Mouse (Mus musculus) adrenal gland, adult (tissue): ENCODE data around the gene Nsg1.

Experiments used
- DNase-seq, 2 experiments: peaks; one replicate each; pipeline ENCODE4 v3.0.0; 2022 to 2023; ENCODE audit warnings: low spot score in 1 of 2; ENCODE audit not compliant: inconsistent age in 2 of 2

Gene Nsg1

DNA sequence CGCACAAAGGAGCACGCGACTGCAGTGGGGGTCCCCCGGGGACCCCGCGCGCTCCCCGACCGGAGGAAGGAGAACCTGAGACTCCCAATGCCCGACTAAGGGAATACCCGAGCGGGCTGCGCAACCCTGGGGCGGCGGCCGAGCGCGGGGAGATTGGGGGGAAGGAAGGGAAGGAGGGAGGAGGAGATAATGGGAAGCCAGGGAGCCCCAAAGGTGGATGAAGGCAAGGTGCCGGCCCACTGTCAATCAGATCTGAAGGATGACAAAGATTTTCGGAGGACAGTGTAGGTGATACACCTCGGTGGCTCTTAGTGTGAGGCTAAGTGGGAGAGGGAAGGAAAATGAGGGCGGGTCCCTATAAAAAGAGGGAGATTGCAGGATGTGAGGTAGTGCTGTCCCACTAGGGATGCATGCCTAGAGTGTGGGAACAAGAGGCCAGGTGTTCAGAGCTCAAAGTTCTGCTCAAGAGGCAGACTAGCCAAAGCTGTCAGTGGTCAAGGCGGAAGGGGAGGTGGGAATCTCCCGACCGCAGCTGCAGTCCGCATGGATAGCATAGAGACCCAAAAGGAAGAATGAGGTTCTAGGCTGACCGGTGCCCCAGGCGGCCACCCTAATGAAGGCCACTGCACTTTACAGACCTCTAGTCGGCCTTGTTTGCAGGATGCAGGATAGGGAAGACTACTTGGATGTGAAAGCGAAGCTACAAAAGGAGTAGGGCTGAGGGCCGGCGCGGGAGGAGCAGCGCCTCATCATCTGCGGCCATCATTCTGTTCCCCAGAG lies at the start of gene Nsg1:
Gene Nsg1 (minus strand): TSS at position 274 of the 780 bp plus-strand sequence.
- DNase-seq = peak in 1 of 2 experiments; percentile 24

DNA sequence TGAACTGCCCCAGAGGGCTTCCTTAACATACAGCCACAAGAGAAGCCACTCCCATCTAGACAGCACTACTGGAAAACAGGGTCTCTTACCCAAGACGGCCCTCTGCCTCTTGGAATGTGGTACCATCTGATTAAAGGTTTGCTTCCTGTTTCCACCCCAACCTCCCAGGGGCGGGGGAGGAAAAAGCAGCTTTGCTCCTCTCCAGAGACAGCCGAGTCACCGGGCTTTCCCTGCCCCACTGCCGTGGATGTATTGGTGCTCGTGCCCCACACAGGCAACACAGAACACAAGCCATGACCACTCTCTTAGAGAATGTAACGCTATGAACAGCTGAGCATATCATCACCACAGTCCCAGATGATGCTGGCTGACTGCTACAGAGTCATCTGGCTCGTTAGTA lies 49.3 kb upstream of the Nsg1 start:
- DNase-seq = no peak

DNA sequence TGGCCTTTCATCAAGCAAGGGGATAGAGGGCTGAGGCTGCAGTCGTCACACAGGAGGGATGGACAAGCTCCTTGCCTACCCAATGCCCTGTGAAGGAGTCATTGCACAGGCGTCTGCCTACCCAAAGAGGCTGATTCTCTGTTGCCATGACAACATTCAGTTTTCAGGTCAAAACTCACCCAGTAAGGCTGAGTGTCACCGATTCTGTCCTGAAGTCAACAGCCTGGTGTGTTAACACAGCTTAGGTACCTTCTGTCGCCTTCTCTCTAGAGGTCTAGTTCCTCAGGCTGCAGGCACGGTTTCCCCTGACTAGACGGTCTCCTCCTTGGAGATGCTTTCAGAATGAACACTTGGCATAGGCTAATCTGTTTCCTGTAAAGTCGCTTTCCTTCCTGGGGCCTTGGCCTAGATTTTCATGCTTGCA lies 45.6 kb upstream of the Nsg1 start:
- DNase-seq = peak in 1 of 2 experiments; percentile 65

DNA sequence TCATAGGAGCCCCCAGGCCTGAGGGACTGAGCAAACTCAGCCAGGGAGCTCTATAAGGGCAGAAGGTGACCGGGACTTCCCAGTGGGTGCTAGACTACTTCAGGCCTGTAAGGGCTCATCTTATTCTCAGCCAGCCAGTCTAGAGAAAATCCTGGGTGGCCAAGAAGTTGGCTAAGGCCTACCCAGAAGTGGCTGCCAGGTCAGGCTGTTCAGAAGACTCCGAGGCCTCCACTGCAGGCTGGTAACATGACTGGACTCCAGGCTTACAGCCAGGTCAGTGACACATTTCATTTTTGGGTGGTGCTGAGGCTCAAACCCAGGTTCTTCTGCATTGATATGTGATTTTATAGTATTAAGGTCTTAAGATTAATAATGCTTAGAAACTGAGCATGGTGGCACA lies 40.0 kb upstream of the Nsg1 start:
- DNase-seq = peak in 1 of 2 experiments; percentile 64

DNA sequence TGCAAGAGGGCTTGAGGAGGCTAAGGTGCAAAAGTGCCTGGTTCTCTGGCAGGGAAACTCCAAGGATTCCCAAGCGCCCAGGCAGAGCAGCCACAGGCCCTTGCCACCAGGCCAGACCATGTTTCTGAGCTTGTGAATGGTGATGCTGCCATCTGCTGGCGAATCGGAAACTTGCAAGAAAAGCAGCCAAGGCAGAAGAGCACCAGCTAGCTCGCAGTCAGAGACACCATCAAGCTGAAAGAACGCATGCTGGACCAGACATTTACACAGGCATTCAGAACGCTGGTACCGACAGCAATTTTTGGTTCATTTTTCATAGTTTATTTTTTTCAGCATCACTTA lies 37.7 kb upstream of the Nsg1 start:
- DNase-seq = peak; percentile 87 to 95

DNA sequence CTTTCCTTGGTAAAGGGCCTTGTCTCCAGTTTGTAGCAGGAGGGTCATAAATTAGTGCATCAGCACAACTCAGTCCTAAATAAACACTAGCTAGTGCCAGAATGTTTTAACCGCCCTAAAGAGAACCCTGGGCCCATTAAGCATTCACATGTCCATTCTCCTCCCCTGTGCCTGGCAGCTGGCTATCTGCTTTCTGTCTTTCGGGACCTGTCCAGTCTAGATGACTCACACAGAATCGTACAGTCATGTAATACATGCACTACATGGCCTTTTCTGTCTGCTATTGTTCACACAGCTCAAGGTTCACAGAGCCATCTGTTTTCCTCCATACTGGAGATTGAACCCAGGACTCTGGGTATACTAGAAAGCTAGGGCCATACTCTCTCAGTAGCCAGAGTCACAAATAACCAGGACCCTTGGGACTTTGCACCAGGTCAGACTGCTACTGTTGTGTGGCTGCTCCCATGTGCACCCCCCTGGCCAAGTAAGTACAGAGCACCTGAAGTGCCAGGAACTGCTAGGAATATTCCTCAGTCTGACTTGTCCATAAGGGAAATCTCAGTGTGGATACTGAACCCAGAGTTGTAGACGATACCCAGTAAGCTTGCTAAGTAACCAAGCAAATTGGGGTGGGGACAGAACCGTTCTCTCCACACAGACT lies 37.2 kb upstream of the Nsg1 start:
- peak; percentile 52 to 76 for DNase-seq

DNA sequence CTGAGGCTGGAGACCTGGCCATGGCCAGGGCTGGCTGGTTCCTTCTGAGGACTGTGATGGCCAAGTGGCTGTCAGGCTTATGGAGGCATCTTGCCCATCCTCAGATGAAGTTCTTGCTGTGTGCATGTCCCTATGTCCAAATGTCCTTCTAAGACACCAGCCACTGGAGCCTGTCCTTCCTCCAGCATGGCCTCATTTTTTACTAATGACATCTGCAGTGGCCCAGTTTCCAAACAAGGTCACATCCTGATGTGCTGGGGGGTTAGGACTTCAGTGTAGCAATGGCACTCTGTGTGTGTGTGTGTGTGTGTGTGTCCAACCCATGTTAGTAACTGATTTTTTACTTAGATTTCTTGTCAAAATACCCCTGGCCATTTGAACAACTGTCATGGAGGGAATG lies 36.2 kb upstream of the Nsg1 start:
- DNase-seq = peak; percentile 40 to 77

DNA sequence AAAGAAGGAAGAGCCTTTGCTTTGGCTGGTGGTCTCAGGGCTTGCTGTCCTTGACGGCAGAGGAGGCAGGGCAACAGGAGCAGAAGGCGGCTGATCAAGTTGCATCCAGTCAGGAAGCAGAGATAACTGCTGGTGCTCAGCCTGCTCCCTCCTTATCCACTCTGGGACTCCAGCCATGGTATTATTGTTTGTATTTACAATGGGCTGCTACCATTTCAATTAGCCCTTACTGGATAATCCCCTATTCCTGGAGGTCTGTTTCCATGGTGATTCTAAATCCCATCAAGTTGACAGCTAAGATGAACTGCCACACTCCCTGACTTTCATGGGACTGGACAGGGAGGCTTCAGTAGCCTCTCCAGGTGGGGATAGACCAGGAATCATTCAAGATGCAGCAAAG lies 35.2 kb upstream of the Nsg1 start:
- DNase-seq = no peak

DNA sequence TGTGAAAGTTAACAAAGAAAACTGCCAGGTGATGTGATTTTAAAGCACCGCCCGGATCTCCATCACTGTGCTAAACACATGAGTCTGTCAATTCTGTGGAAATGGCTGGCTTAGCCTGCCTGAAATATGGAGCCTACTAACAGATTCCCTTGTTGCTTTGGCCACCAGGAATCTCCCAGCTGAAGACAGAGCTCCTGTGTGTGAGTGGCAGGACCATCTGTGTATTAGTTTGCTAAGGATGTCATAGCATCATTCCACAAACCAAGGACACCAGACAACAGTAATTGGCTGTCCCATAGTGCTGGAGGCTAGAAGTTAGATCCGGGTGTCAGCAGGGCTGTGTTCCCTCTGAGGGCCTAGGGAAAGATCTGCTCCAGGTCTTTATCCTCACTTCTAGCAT lies 31.2 kb upstream of the Nsg1 start:
- DNase-seq = no peak

DNA sequence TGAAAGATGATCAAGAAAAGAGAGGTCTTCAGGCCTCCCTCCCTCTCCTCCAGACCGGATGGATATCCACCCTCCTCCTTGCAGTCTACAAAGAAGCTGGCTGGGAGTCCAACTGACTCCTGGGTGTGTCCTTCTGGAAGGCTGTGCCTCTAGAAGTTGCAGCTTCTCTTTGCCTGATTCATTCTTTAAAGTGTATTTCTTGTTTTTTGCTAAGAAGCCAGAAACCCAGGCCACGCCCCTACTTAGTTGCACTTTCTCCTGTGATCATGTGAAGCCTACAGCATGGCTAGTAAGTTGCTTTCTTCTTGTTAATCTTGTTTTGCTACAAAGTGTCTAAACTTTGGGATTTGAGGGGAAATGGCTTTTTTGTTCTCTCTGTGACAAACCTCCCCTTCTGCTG lies 27.3 kb upstream of the Nsg1 start:
- no peak for DNase-seq

DNA sequence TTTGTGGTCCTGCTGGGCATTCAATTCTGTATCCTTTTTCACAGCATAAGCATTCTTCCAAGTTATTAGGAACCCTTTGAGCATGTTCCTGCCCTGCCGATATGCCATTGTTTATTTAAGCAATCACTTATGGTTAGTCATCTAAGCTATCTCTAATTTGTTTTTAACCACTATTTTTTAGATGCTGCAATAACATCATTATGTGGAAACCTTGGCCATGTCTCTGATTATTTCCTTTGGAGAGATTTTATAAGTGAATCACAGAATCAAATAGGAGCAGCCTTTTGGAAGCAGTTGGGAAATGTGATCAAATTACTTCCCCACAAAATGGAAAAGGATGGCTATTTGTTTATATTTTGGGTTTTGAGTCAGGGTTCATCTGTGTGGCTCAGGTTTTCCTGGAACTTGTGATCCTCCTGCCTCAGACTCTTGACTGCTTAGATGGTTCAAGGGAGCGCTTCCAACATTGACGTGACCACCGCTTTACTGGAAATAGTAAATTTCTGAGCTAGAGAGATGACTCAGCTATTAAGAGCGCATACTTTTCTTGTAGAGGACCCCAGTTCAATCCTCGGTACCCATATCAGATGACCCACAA lies 25.1 kb upstream of the Nsg1 start:
- DNase-seq = no peak

DNA sequence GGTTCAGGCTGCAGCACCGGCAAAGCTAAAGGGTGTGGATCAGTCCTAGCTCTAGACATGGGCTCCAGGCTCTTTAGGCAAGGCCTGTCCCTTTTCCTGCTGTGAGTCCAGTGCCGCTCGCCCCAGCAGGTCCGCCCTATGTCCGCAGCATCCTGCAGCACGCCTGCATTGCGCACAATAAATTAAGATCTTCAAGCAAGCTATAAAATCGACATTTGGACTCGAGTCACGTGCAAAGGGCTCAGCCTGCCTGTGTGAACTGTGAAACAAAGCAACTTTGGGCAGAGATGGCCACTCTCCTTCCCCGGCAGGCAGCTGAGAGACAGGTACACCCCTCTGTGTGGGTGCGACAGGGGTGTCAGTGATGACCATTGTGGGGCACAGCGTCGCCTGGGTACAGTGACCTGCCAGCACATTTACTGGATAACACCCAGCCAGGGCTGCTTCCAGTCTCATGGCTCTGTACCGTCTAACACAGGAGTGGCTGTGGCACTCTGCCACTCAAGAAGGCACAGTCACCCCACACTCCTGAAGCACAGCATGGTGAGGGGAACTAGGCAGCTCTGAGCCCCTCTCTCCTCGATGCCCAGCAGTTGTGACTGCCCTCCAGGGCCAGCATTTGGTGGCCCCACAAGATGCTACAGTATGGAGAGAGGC lies 14.7 kb upstream of the Nsg1 start:
- DNase-seq = no peak

DNA sequence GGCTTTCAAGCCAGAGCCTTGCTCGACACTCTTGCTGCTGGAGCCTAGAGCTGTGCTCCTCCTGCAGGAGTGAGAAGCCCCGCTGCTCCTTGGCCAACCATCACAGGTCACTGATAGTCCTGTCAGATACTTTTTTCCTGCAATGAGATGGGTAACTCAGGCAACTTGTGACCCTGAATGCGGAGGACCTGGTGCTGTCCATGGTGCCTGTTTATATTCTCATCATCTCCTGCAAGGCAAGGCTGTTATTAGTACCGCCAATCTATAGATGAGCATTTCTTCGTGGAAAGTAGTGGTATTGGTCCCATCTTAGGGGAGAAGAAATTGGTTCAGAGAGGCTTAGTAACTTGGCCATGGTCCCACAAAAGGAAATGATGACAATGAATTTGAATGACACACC lies 14.1 kb upstream of the Nsg1 start:
- DNase-seq = no peak

DNA sequence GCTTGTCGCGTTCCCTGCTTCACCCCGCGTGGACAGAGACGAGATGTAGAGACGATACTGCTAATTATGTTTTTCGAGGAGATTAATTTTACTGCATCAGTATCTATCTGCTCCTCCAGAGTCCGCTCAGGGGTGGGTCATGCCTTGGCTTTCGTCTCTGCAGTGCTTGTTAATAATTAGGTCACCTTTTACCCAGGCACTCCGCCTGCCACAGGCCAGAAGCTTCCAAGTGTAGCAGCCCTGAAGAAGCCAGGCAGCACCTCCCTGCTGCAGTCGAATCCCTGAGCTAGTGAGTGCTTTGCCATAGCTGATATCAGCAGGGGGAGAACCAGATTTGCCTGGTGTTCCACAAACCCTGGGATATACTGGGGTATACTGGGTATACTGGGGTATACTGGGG lies 8.8 kb upstream of the Nsg1 start:
- no peak for DNase-seq

DNA sequence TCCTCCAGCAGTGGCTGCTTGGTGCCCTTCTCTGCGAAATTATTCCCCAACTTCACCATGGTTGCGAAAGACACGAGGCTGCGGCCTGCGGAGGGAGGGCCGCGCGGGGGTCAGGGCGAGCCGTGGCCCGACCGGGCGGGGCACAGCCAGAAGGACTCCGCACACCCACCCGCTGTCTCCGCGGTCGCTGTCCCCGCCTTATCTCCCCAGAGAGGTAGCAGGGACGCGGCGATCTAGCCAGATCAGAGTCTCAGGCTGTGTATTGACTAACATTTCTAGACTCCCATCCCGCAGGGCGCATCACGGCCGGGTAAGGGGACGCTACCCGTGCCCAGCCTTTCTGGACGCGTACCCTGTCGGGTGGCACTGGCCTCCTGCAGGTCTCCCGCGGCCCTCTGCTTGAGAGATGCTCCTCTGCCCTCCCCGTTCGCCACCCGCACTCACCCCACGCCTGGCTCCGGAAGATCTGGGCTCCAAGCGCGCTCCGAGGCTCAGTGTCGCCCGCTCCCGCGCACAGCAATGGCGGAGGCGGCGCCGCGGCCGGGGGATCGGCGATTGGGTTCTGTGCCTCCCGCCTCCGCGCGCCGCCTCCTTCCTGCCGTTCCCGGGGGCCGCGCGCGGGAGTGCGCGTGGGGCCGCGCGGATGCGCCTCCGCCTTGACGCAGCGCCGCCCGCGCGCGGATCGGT lies 617 bp downstream of the Nsg1 start:
- peak; percentile 64 to 87 for DNase-seq

DNA sequence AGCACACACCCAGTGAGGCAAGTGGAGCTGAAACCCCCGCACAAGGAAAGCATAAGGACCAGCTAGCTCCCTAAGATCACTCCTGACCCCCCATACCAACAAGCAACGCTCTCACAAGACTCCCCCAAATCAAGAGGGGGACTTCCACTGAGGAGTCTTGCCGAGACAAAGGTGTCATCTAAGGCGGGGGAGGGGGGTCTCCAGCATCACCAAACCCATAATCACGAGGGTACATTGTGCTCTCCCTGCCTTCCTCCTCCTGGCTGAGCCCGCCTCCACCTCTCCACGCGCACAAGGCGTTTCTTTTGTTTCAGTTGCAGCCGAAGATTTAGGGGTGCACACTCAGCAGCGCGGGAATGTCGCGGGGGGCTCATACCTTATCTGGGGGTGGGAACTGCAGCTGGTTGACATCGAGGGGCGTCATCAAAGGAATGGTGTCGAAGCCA lies 1.2 kb downstream of the Nsg1 start:
- DNase-seq = no peak

DNA sequence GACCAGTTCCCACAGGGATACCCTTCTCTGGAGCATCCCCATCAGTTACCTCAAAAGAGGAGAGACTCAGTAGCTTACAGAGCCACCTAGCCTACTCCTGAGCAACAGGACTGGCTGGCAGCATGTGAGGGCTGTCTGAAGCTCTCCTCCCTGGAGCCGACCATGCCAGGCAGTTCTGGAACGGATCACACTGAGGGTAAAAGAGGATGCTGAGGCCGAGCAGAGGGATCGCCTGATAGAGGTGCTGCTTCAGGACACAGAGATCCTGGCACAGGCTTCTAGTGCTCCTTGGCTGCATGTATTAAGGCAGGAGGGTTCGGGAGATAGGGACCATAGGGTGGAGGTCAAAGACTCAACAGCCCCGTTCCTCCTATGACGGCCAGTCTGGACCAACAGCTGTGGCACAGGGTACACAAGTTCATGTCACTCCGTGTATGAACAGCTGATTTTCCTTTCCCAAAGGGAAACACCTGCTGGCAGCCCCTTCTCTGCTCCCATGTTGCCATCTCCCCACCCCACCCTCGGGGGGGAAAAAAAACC lies 2.2 kb downstream of the Nsg1 start:
- no peak for DNase-seq

DNA sequence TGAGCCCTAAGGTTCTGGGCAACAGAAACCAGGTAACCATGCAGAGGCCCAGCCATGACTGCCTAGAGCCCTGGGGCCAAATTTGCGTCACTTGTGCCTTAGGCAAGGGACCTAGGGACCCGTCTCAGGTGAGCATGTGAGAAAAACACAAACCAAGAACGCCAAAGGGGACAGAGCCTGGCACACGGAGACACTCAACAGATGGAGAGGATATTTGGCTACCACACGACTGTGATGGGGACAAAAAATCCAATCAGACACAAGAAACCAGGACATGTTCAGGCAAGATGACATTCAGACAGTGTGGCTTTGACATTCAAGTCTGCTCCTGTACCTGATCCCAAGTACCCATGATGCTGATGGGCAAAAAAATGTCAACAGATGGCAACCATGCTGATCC lies 6.1 kb downstream of the Nsg1 start:
- no peak for DNase-seq

DNA sequence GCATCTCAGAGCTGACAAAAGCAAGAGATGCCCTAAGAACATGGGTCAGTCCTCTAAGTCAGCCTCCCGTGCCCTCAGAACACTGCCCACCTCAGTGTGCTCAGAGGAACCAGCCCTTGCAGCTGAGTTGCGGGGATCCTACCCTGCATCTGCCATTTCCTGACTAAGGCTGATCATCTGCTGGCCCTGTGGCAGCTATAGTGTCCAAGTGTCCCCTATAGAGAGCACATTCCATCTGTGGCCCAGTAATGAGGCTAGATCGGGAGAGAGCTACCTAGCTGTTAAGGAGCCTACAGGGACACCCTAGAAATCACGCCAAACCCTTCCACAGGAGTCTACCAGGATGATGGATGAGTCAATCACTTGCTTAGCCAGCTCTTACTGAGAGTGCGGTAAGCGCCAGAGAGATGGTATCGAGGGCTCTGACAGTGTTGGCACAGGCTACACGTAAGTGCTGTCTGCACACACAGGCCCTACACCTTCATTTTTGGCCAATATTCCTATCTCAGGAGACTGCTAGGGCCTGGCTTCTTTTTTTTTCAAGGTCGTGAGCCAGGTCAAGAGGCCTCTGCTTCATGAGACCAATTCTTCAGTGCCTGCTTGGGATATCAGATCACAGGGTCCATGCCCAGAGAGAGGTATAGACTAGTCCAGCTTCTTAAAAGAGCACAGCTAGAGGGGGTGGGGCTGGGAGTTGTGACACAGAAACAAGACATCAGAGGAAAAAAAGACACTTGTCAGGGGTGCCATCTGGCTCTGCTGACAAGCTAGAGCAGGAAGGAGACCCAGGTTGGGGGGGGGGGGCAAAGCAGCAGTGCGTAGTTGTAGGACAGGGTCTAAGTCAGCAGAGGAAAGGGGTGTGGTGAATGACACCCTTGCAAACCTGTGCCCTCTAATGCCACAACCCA lies 7.3 kb downstream of the Nsg1 start:
- no peak for DNase-seq

DNA sequence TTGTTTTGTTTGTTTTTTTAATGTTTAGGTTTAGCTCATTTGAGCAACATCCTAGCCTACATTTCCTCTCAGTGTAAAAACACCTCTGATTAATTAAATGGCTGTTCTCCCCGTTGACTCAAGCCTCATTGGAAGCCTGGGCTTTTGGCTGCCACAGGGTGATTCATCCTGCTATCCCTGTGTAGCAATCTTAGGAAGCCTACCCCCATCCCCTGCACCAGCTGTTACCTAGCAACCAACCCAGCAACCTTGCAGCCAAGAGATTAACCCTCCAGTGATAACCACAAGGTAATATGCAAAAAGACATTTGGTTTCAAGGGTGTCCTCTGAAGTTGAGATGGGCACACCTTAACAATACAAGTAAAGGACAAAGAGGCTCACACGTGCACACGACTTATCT lies 8.4 kb downstream of the Nsg1 start:
- DNase-seq = peak in 1 of 2 experiments; percentile 77
